Mouse (Mus musculus) MEL-GATA-1-ER (cell line): ENCODE data around the gene Cisd3.

ENCODE experiments used
- DNase-seq: peaks from one replicate; pipeline ENCODE4 v3.0.0-alpha.2; 2012; ENCODE audit warnings: low read depth; ENCODE audit errors: extremely low read depth

Cisd3 gene

GRCm38 (mm10) chr11:97662893-97663527 is 22.6 kb upstream of the Cisd3 start, which contains the start of gene Mllt6:
Mllt6 (plus strand) TSS chr11:97663414.
- DNase-seq = no peak

GRCm38 (mm10) chr11:97663528-97664338 is 21.9 kb upstream of the Cisd3 start:
- no peak for DNase-seq

- no peak for DNase-seq
Measured at GRCm38 (mm10) chr11:97664339-97664665, 21.3 kb upstream of the Cisd3 start.

- no peak for DNase-seq
Measured at GRCm38 (mm10) chr11:97664771-97665240, 20.8 kb upstream of the Cisd3 start.

- no peak for DNase-seq
Measured at GRCm38 (mm10) chr11:97665431-97665830, 20.2 kb upstream of the Cisd3 start.

GRCm38 (mm10) chr11:97666221-97666620 is 19.4 kb upstream of the Cisd3 start:
- DNase-seq = no peak

- DNase-seq = no peak
Measured at GRCm38 (mm10) chr11:97666794-97667193, 18.8 kb upstream of the Cisd3 start.

GRCm38 (mm10) chr11:97668160-97668559 is 17.5 kb upstream of the Cisd3 start:
- no peak for DNase-seq

- DNase-seq = no peak
Measured at GRCm38 (mm10) chr11:97669268-97669667, 16.4 kb upstream of the Cisd3 start.

GRCm38 (mm10) chr11:97669829-97670228 is 15.8 kb upstream of the Cisd3 start:
- DNase-seq = no peak

- no peak for DNase-seq
Measured at GRCm38 (mm10) chr11:97670234-97671176, 15.1 kb upstream of the Cisd3 start.

- no peak for DNase-seq
Measured at GRCm38 (mm10) chr11:97671177-97671527, 14.5 kb upstream of the Cisd3 start.

- DNase-seq = no peak
Measured at GRCm38 (mm10) chr11:97673148-97673547, 12.5 kb upstream of the Cisd3 start.

- no peak for DNase-seq
Measured at GRCm38 (mm10) chr11:97676050-97676754, 9.4 kb upstream of the Cisd3 start.

GRCm38 (mm10) chr11:97677381-97677780 is 8.2 kb upstream of the Cisd3 start:
- no peak for DNase-seq

GRCm38 (mm10) chr11:97677842-97678241 is 7.8 kb upstream of the Cisd3 start:
- no peak for DNase-seq

- DNase-seq = no peak
Measured at GRCm38 (mm10) chr11:97678301-97678700, 7.3 kb upstream of the Cisd3 start.

GRCm38 (mm10) chr11:97680430-97680829 is 5.2 kb upstream of the Cisd3 start:
- no peak for DNase-seq

GRCm38 (mm10) chr11:97682504-97683055 is 3.0 kb upstream of the Cisd3 start:
- no peak for DNase-seq

- DNase-seq = no peak
Measured at GRCm38 (mm10) chr11:97684063-97684680, 1.5 kb upstream of the Cisd3 start.
